Mouse (Mus musculus): ENCODE results near the gene Slc16a13. TPM values are rescaled to one million over a fixed set of nuclear protein-coding genes. Genes with fewer than 3 reads are reported as not detected.
A peak's percentile ranks its signal among the peaks of the same experiment; 100 is the strongest.

Slc16a13 gene
- polyA plus RNA-seq, 1 experiment from 2014 or later, result 18.5 TPM

GRCm38 (mm10) chr11:70229260-70230010 is 8.6 kb upstream of the Slc16a13 start, which contains the start of gene Bcl6b:
Gene Bcl6b (minus strand): TSS chr11:70229798.
- H3K27ac ChIP-seq, result peak within 1 kb of the TSS; percentile 42

GRCm38 (mm10) chr11:70228828-70229227 is 8.0 kb upstream of the Slc16a13 start:
- ATAC-seq (ENCODE audit: insufficient number of reproducible peaks, insufficient read depth, low FRiP score, low TSS enrichment, low read depth), result no peak
- peak overlapping the region; percentile 49 for H3K4me2 ChIP-seq
- peaks cover 66% of the 10 kb centered on the region for H3K27me3 ChIP-seq
- H3K4me1 ChIP-seq (replicated peaks), result peaks cover 49% of the 10 kb centered on the region
- WGBS, result 2% methylated on average over 19 of the region's 19 CpGs
- H3K36me3 ChIP-seq, result no peaks in the 10 kb centered on the region
- peak overlapping the region; percentile 44; the same call in 1 of the 2 replicates for H3K9ac ChIP-seq (replicated peaks)
- H3K4me3 ChIP-seq (replicated peaks), result peak overlapping the region; percentile 34
- no peaks in the 10 kb centered on the region for H3K9me3 ChIP-seq
- H3K27ac ChIP-seq, result no peak overlapping the region

More at GRCm38 (mm10) chr11:70229260-70230010, 8.6 kb upstream of the Slc16a13 start, which contains the start of gene Bcl6b:
- H3K4me1 ChIP-seq (replicated peaks), result peaks cover 53% of the 10 kb centered on the region
- 2% methylated on average over 39 of the region's 39 CpGs for WGBS
- peak within 1 kb of the TSS; percentile 49 for H3K4me2 ChIP-seq
- H3K9ac ChIP-seq (replicated peaks), result peak within 1 kb of the TSS; percentile 44; the same call in 1 of the 2 replicates
- peak within 1 kb of the TSS; percentile 34 for H3K4me3 ChIP-seq (replicated peaks)
- H3K9me3 ChIP-seq, result no peaks in the 10 kb centered on the region
- peaks cover 1% of the 10 kb centered on the region for H3K36me3 ChIP-seq
- ATAC-seq (ENCODE audit: insufficient number of reproducible peaks, insufficient read depth, low FRiP score, low TSS enrichment, low read depth), result no peak
- peaks cover 60% of the 10 kb centered on the region for H3K27me3 ChIP-seq

- WGBS, result 89% methylated on average over 4 of the region's 4 CpGs
- Histone ChIP-seq H3K27ac (no peak overlapping the region), H3K36me3 (no peaks in the 10 kb centered on the region), H3K4me3 (replicated peaks) (0 out of 2 replicates have a peak overlapping the region, but pooled peaks have one; percentile 27), H3K9ac (replicated peaks) (no peak overlapping the region), H3K27me3 (peaks cover 71% of the 10 kb centered on the region), H3K4me2 (peak overlapping the region; percentile 49), H3K4me1 (replicated peaks) (peaks cover 39% of the 10 kb centered on the region), H3K9me3 (no peaks in the 10 kb centered on the region)
- no peak for ATAC-seq (ENCODE audit: insufficient number of reproducible peaks, insufficient read depth, low FRiP score, low TSS enrichment, low read depth)
Observed at GRCm38 (mm10) chr11:70227661-70228245, 6.9 kb upstream of the Slc16a13 start.

- Histone ChIP-seq H3K9ac (replicated peaks) (peak overlapping the region; percentile 42), H3K4me3 (replicated peaks) (peak overlapping the region; percentile 27; the same call in 1 of the 2 replicates), H3K27ac (no peak overlapping the region), H3K36me3 (no peaks in the 10 kb centered on the region), H3K4me2 (peak overlapping the region; percentile 49), H3K9me3 (no peaks in the 10 kb centered on the region), H3K27me3 (peaks cover 75% of the 10 kb centered on the region), H3K4me1 (replicated peaks) (peaks cover 36% of the 10 kb centered on the region)
- ATAC-seq (ENCODE audit: insufficient number of reproducible peaks, insufficient read depth, low FRiP score, low TSS enrichment, low read depth), result no peak
- 22% methylated on average over 5 of the region's 5 CpGs for WGBS
Observed at GRCm38 (mm10) chr11:70227126-70227525, 6.3 kb upstream of the Slc16a13 start.

GRCm38 (mm10) chr11:70226602-70226890 is 5.7 kb upstream of the Slc16a13 start:
- peaks cover 40% of the 10 kb centered on the region for H3K4me1 ChIP-seq (replicated peaks)
- H3K9me3 ChIP-seq, result no peaks in the 10 kb centered on the region
- peak overlapping the region; percentile 42 for H3K9ac ChIP-seq (replicated peaks)
- peaks cover 76% of the 10 kb centered on the region for H3K27me3 ChIP-seq
- WGBS, result 6% methylated on average over 18 of the region's 18 CpGs
- ATAC-seq (ENCODE audit: insufficient number of reproducible peaks, insufficient read depth, low FRiP score, low TSS enrichment, low read depth), result no peak
- H3K4me3 ChIP-seq (replicated peaks), result peak overlapping the region; percentile 27
- H3K27ac ChIP-seq, result no peak overlapping the region
- H3K4me2 ChIP-seq, result peak overlapping the region; percentile 49
- no peaks in the 10 kb centered on the region for H3K36me3 ChIP-seq

- no peak for ATAC-seq (ENCODE audit: insufficient number of reproducible peaks, insufficient read depth, low FRiP score, low TSS enrichment, low read depth)
- peak overlapping the region; percentile 49 for H3K4me2 ChIP-seq
- peaks cover 76% of the 10 kb centered on the region for H3K27me3 ChIP-seq
- peaks cover 44% of the 10 kb centered on the region for H3K4me1 ChIP-seq (replicated peaks)
- H3K9me3 ChIP-seq, result no peaks in the 10 kb centered on the region
- H3K9ac ChIP-seq (replicated peaks), result peak overlapping the region; percentile 42
- no peak overlapping the region for H3K27ac ChIP-seq
- peak overlapping the region; percentile 27 for H3K4me3 ChIP-seq (replicated peaks)
- H3K36me3 ChIP-seq, result no peaks in the 10 kb centered on the region
- WGBS, result 19% methylated on average over 27 of the region's 27 CpGs
Observed at GRCm38 (mm10) chr11:70225798-70226601, 5.1 kb upstream of the Slc16a13 start.

GRCm38 (mm10) chr11:70223724-70224123 is 2.9 kb upstream of the Slc16a13 start:
- no peak overlapping the region for H3K4me3 ChIP-seq (replicated peaks)
- no peak for ATAC-seq (ENCODE audit: insufficient number of reproducible peaks, insufficient read depth, low FRiP score, low TSS enrichment, low read depth)
- no peak overlapping the region for H3K9ac ChIP-seq (replicated peaks)
- peaks cover 58% of the 10 kb centered on the region for H3K27me3 ChIP-seq
- no peak overlapping the region for H3K27ac ChIP-seq
- H3K9me3 ChIP-seq, result no peaks in the 10 kb centered on the region
- no peak overlapping the region for H3K4me2 ChIP-seq
- WGBS, result 82% methylated on average over 9 of the region's 9 CpGs
- peaks cover 46% of the 10 kb centered on the region for H3K4me1 ChIP-seq (replicated peaks)
- H3K36me3 ChIP-seq, result peaks cover 4% of the 10 kb centered on the region; the same call in 1 of the 2 replicates

GRCm38 (mm10) chr11:70221603-70222500 is 988 bp upstream of the Slc16a13 start:
- Histone ChIP-seq H3K4me1 (replicated peaks) (peaks cover 46% of the 10 kb centered on the region), H3K27ac (peak overlapping the region; percentile 80), H3K36me3 (peaks cover 23% of the 10 kb centered on the region; the same call in 1 of the 2 replicates), H3K4me2 (peak overlapping the region; percentile 81), H3K27me3 (peaks cover 50% of the 10 kb centered on the region), H3K9me3 (no peaks in the 10 kb centered on the region), H3K9ac (replicated peaks) (peak overlapping the region; percentile 68), H3K4me3 (replicated peaks) (peak overlapping the region; percentile 52)
- 9% methylated on average over 14 of the region's 14 CpGs for WGBS
- no peak for ATAC-seq (ENCODE audit: insufficient number of reproducible peaks, insufficient read depth, low FRiP score, low TSS enrichment, low read depth)

GRCm38 (mm10) chr11:70220323-70220722 is 541 bp downstream of the Slc16a13 start:
- Histone ChIP-seq H3K4me1 (replicated peaks) (peaks cover 33% of the 10 kb centered on the region), H3K4me2 (peak overlapping the region; percentile 81), H3K9me3 (no peaks in the 10 kb centered on the region), H3K36me3 (peaks cover 27% of the 10 kb centered on the region; the same call in 1 of the 2 replicates), H3K27me3 (peaks cover 50% of the 10 kb centered on the region), H3K4me3 (replicated peaks) (peak overlapping the region; percentile 52), H3K27ac (peak overlapping the region; percentile 80), H3K9ac (replicated peaks) (peak overlapping the region; percentile 68)
- WGBS, result 2% methylated on average over 24 of the region's 24 CpGs
- ATAC-seq (ENCODE audit: insufficient number of reproducible peaks, insufficient read depth, low FRiP score, low TSS enrichment, low read depth), result no peak

- H3K4me1 ChIP-seq (replicated peaks), result peaks cover 34% of the 10 kb centered on the region
- ATAC-seq (ENCODE audit: insufficient number of reproducible peaks, insufficient read depth, low FRiP score, low TSS enrichment, low read depth), result no peak
- peaks cover 50% of the 10 kb centered on the region for H3K27me3 ChIP-seq
- H3K27ac ChIP-seq, result peak overlapping the region; percentile 80; the same call in 1 of the 2 replicates
- H3K4me2 ChIP-seq, result peak overlapping the region; percentile 81
- WGBS, result 67% methylated on average over 7 of the region's 7 CpGs
- H3K36me3 ChIP-seq, result peaks cover 27% of the 10 kb centered on the region; the same call in 1 of the 2 replicates
- peak overlapping the region; percentile 52 for H3K4me3 ChIP-seq (replicated peaks)
- peak overlapping the region; percentile 68 for H3K9ac ChIP-seq (replicated peaks)
- no peaks in the 10 kb centered on the region for H3K9me3 ChIP-seq
Observed at GRCm38 (mm10) chr11:70219873-70220272, 991 bp downstream of the Slc16a13 start.
